Mouse (Mus musculus) kidney, adult 2 months (tissue): ENCODE measurements around the gene Gcnt7.

Source experiments
- CTCF ChIP-seq: fragments of 200-500 bp; conservative IDR thresholded peaks from 2 replicates; pipeline ENCODE4 v1.5.1; 2011; ENCODE audit warnings: low read depth, mild to moderate bottlenecking, control low read depth, low read length, moderate library complexity, mixed read lengths; ENCODE audit not compliant: insufficient read depth, insufficient read length
- POLR2A ChIP-seq: fragments of 200-500 bp; IDR thresholded peaks from one replicate; pipeline ENCODE4 v1.6.1; 2011; ENCODE audit warnings: low read depth, low read length, control low read depth

- TF ChIP-seq POLR2A (no peak), CTCF (no peak)
Measured at GRCm38 (mm10) chr2:172404239-172404638, 54.2 kb downstream of the Gcnt7 start.
